Mouse (Mus musculus) liver, embryonic 12.5 days (tissue): ENCODE measurements around the gene Gpld1. TPM values are rescaled to one million over a fixed set of nuclear protein-coding genes. Genes with fewer than 3 reads are reported as not detected.

ENCODE experiments used
- ATAC-seq: fragments of 200-750 bp; cut with Nextera tagmentation; 2 replicates; pipeline ENCODE4 v1.8.0; 2017; ENCODE audit warnings: moderate number of reproducible peaks, mild to moderate bottlenecking, moderate library complexity
- H3K27ac ChIP-seq: fragments of 300-500 bp; sonication (generic); 2 replicates; pipeline ENCODE4 v1.5.1; 2016; ENCODE audit warnings: mild to moderate bottlenecking
- H3K27me3 ChIP-seq: fragments of 300-500 bp; sonication (generic); replicated peaks from 2 replicates; pipeline ENCODE4 v1.6.1; 2016; ENCODE audit warnings: mild to moderate bottlenecking, moderate library complexity
- H3K36me3 ChIP-seq: fragments of 300-500 bp; sonication (generic); 2 replicates; pipeline ENCODE4 v1.6.1; 2016; ENCODE audit warnings: mild to moderate bottlenecking, moderate library complexity
- H3K4me1 ChIP-seq: fragments of 300-500 bp; sonication (generic); 2 replicates; pipeline ENCODE4 v1.6.1; 2016
- H3K4me2 ChIP-seq: fragments of 300-500 bp; sonication (generic); 2 replicates; pipeline ENCODE4 v1.6.1; 2016; ENCODE audit warnings: mild to moderate bottlenecking, moderate library complexity
- H3K4me3 ChIP-seq: fragments of 300-500 bp; sonication (generic); 2 replicates; pipeline ENCODE4 v1.5.1; 2016; ENCODE audit warnings: mild to moderate bottlenecking, moderate library complexity
- H3K9ac ChIP-seq: fragments of 300-500 bp; sonication (generic); 2 replicates; pipeline ENCODE4 v1.6.1; 2016; ENCODE audit warnings: mild to moderate bottlenecking, moderate library complexity
- H3K9me3 ChIP-seq: fragments of 300-500 bp; sonication (generic); replicated peaks from 2 replicates; pipeline ENCODE4 v1.6.1; 2016; ENCODE audit warnings: mild to moderate bottlenecking, moderate library complexity
- WGBS: fragments of 180-500 bp; shearing (Covaris S2); methylation state at CpG from one replicate; pipeline ENCODE4 v1.1.7; 2016; ENCODE audit not compliant: insufficient replicate concordance; 5-methylcytosine and 5-hydroxymethylcytosine counted together
- polyA plus RNA-seq: library from polyadenylated mRNA; unstranded; fragments of >200 nt; fragmentation: Nextera tagmentation; extraction: Ambion mirVana; gene quantifications from 2 replicates; pipeline ENCODE4 v1.2.1, GENCODE M21; 2016

The Gpld1 gene
- polyA plus RNA-seq = 1.8 TPM in 2 replicates

- Histone ChIP-seq H3K9ac (no peak within 1 kb of the TSS), H3K4me1 (no peaks in the 10 kb centered on the region; the same call in 1 of the 2 replicates), H3K4me3 (no peak within 1 kb of the TSS), H3K36me3 (no peaks in the 10 kb centered on the region), H3K27ac (no peak within 1 kb of the TSS), H3K9me3 (no peaks in the 10 kb centered on the region), H3K4me2 (no peak within 1 kb of the TSS; the same call in 1 of the 2 replicates), H3K27me3 (peaks cover 31% of the 10 kb centered on the region)
- WGBS = 56% methylated on average over 17 of the region's 17 CpGs
- ATAC-seq = no peak
Measured at GRCm38 (mm10) chr13:24942512-24943282, at the start of gene Gpld1. TSS of gene Gpld1 (plus strand) at chr13:24943152.

- Histone ChIP-seq H3K36me3 (no peaks in the 10 kb centered on the region), H3K27me3 (no peaks in the 10 kb centered on the region), H3K9ac (no peak overlapping the region), H3K4me3 (no peak overlapping the region), H3K4me2 (no peak overlapping the region), H3K9me3 (no peaks in the 10 kb centered on the region), H3K4me1 (no peaks in the 10 kb centered on the region), H3K27ac (no peak overlapping the region)
- ATAC-seq = no peak
- 58% methylated on average over 2 of the region's 2 CpGs for WGBS
Measured at GRCm38 (mm10) chr13:24893880-24894279, 49.1 kb upstream of the Gpld1 start.

GRCm38 (mm10) chr13:24901916-24902315 lies 41.0 kb upstream of the Gpld1 start:
- Histone ChIP-seq H3K36me3 (no peaks in the 10 kb centered on the region), H3K27ac (no peak overlapping the region), H3K4me1 (no peaks in the 10 kb centered on the region), H3K9ac (no peak overlapping the region), H3K4me3 (no peak overlapping the region), H3K27me3 (no peaks in the 10 kb centered on the region), H3K4me2 (no peak overlapping the region), H3K9me3 (no peaks in the 10 kb centered on the region)
- ATAC-seq = no peak
- WGBS = 59% methylated on average over 2 of the region's 2 CpGs

- H3K9me3 ChIP-seq = no peaks in the 10 kb centered on the region
Measured at GRCm38 (mm10) chr13:24903412-24903811, 39.5 kb upstream of the Gpld1 start.

GRCm38 (mm10) chr13:24905422-24905821 lies 37.5 kb upstream of the Gpld1 start:
- no peak overlapping the region for H3K27ac ChIP-seq
- H3K9ac ChIP-seq = no peak overlapping the region
- no peak overlapping the region for H3K4me2 ChIP-seq
- no peaks in the 10 kb centered on the region for H3K9me3 ChIP-seq
- no peak overlapping the region for H3K4me3 ChIP-seq
- H3K36me3 ChIP-seq = no peaks in the 10 kb centered on the region
- ATAC-seq = no peak
- H3K27me3 ChIP-seq = no peaks in the 10 kb centered on the region
- 75% methylated on average over 12 of the region's 12 CpGs for WGBS
- H3K4me1 ChIP-seq = no peaks in the 10 kb centered on the region

More at GRCm38 (mm10) chr13:24903412-24903811, 39.5 kb upstream of the Gpld1 start:
- no peak for ATAC-seq
- Histone ChIP-seq H3K4me1 (no peaks in the 10 kb centered on the region), H3K9ac (no peak overlapping the region), H3K4me2 (no peak overlapping the region), H3K4me3 (no peak overlapping the region), H3K36me3 (no peaks in the 10 kb centered on the region), H3K27me3 (no peaks in the 10 kb centered on the region), H3K27ac (no peak overlapping the region)
- WGBS = 64% methylated on average over 6 of the region's 6 CpGs

- ATAC-seq = no peak
- H3K4me1 ChIP-seq = no peaks in the 10 kb centered on the region
- H3K9ac ChIP-seq = no peak overlapping the region
- H3K4me3 ChIP-seq = no peak overlapping the region
- 65% methylated on average over 11 of the region's 11 CpGs for WGBS
- H3K27ac ChIP-seq = no peak overlapping the region
- no peaks in the 10 kb centered on the region for H3K27me3 ChIP-seq
- no peaks in the 10 kb centered on the region for H3K9me3 ChIP-seq
- no peak overlapping the region for H3K4me2 ChIP-seq
- no peaks in the 10 kb centered on the region for H3K36me3 ChIP-seq
Measured at GRCm38 (mm10) chr13:24906831-24907570, 36.0 kb upstream of the Gpld1 start.

- 63% methylated on average over 1 of the region's 1 CpGs for WGBS
- Histone ChIP-seq H3K4me1 (no peaks in the 10 kb centered on the region), H3K4me3 (no peak overlapping the region), H3K27me3 (no peaks in the 10 kb centered on the region), H3K9ac (no peak overlapping the region), H3K9me3 (no peaks in the 10 kb centered on the region), H3K36me3 (no peaks in the 10 kb centered on the region), H3K27ac (no peak overlapping the region), H3K4me2 (no peak overlapping the region)
- ATAC-seq = no peak
Measured at GRCm38 (mm10) chr13:24909112-24909511, 33.8 kb upstream of the Gpld1 start.

GRCm38 (mm10) chr13:24913576-24913975 lies 29.4 kb upstream of the Gpld1 start:
- no peak overlapping the region for H3K4me2 ChIP-seq

GRCm38 (mm10) chr13:24914915-24915314 lies 28.0 kb upstream of the Gpld1 start:
- H3K36me3 ChIP-seq = no peaks in the 10 kb centered on the region
- H3K4me1 ChIP-seq = no peaks in the 10 kb centered on the region
- 60% methylated on average over 4 of the region's 4 CpGs for WGBS
- no peaks in the 10 kb centered on the region for H3K27me3 ChIP-seq
- no peak overlapping the region for H3K4me2 ChIP-seq
- no peaks in the 10 kb centered on the region for H3K9me3 ChIP-seq
- no peak overlapping the region for H3K27ac ChIP-seq
- H3K4me3 ChIP-seq = no peak overlapping the region
- ATAC-seq = no peak
- no peak overlapping the region for H3K9ac ChIP-seq

More at GRCm38 (mm10) chr13:24913576-24913975, 29.4 kb upstream of the Gpld1 start:
- no peak overlapping the region for H3K27ac ChIP-seq
- H3K9ac ChIP-seq = no peak overlapping the region
- H3K27me3 ChIP-seq = no peaks in the 10 kb centered on the region
- 79% methylated on average over 7 of the region's 7 CpGs for WGBS
- no peaks in the 10 kb centered on the region for H3K9me3 ChIP-seq
- H3K4me3 ChIP-seq = no peak overlapping the region
- H3K4me1 ChIP-seq = no peaks in the 10 kb centered on the region
- H3K36me3 ChIP-seq = no peaks in the 10 kb centered on the region
- ATAC-seq = no peak

GRCm38 (mm10) chr13:24915831-24916230 lies 27.1 kb upstream of the Gpld1 start:
- no peak overlapping the region for H3K4me2 ChIP-seq
- no peaks in the 10 kb centered on the region for H3K9me3 ChIP-seq

GRCm38 (mm10) chr13:24920333-24920977 lies 22.5 kb upstream of the Gpld1 start:
- Histone ChIP-seq H3K9me3 (no peaks in the 10 kb centered on the region), H3K9ac (no peak overlapping the region), H3K27me3 (no peaks in the 10 kb centered on the region), H3K27ac (no peak overlapping the region), H3K4me1 (no peaks in the 10 kb centered on the region), H3K4me3 (no peak overlapping the region), H3K4me2 (no peak overlapping the region), H3K36me3 (0 out of 2 replicates have a peak, but pooled peaks cover 8% of the 10 kb centered on the region)
- WGBS = 15% methylated on average over 5 of the region's 5 CpGs
- peak; percentile 52; the same call in 1 of the 2 replicates for ATAC-seq

More at GRCm38 (mm10) chr13:24915831-24916230, 27.1 kb upstream of the Gpld1 start:
- ATAC-seq = no peak
- no peaks in the 10 kb centered on the region for H3K27me3 ChIP-seq
- H3K36me3 ChIP-seq = no peaks in the 10 kb centered on the region
- H3K9ac ChIP-seq = no peak overlapping the region
- H3K4me1 ChIP-seq = no peaks in the 10 kb centered on the region
- H3K4me3 ChIP-seq = no peak overlapping the region
- H3K27ac ChIP-seq = no peak overlapping the region
- 63% methylated on average over 13 of the region's 13 CpGs for WGBS

- ATAC-seq = no peak
- Histone ChIP-seq H3K9me3 (no peaks in the 10 kb centered on the region), H3K27ac (no peak overlapping the region), H3K9ac (no peak overlapping the region), H3K4me2 (no peak overlapping the region), H3K36me3 (0 out of 2 replicates have a peak, but pooled peaks cover 8% of the 10 kb centered on the region), H3K4me3 (no peak overlapping the region), H3K27me3 (no peaks in the 10 kb centered on the region), H3K4me1 (no peaks in the 10 kb centered on the region)
- 64% methylated on average over 6 of the region's 6 CpGs for WGBS
Measured at GRCm38 (mm10) chr13:24921281-24921680, 21.7 kb upstream of the Gpld1 start.
